Mouse (Mus musculus): ENCODE data around the gene 4930519G04Rik. TPM values are rescaled to one million over a fixed set of nuclear protein-coding genes. Genes with fewer than 3 reads are reported as not detected.
"Not testable (repeated sequence)": the region's sequence is repeated elsewhere in the genome, so short reads cannot be mapped to it uniquely, and the experiment has no call there.

Gene 4930519G04Rik
- polyA plus RNA-seq, 1 experiment from 2014 or later: not detected

DNA sequence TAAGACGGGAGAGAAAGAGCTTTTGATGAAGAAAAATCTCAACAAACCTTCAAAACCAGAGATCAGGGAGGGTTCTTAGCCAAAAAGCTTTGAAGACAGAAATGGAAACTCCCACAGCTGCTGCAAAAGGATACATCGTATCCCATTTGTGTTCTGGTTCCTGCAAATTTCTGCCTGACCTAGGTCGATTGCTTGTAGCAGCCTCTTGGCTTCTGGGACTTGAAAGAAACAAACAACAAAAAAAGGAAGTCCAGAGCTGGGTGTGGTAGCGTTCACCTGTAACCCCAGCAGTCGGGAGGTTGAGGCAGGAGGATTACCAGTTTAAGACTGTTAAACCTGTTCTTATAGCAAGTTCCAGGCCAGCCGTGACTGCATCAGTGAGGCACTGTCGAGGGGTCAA is 45.4 kb downstream of the 4930519G04Rik start:
- Histone ChIP-seq H3K9ac (ENCODE audit: low read depth, low read length) (no peak overlapping the region), H3K27me3 (replicated peaks; ENCODE audit: control insufficient read depth, insufficient read depth, low read length) (peaks cover 2% of the 10 kb centered on the region; the same call in 1 of the 2 replicates), H3K4me1 (replicated peaks; ENCODE audit: control insufficient read depth, insufficient read depth, low read length) (0 out of 2 replicates have a peak, but pooled peaks cover 5% of the 10 kb centered on the region), H3K4me2 (no peak overlapping the region), H3K9me3 (ENCODE audit: control insufficient read depth, low read length) (no peaks in the 10 kb centered on the region), H3K36me3 (ENCODE audit: control insufficient read depth, insufficient read depth, low read length) (no peaks in the 10 kb centered on the region), H3K4me3 (ENCODE audit: low read depth, low read length) (no peak overlapping the region), H3K27ac (ENCODE audit: low read depth, low read length) (no peak overlapping the region)
- ATAC-seq (replicated peaks; ENCODE audit: low FRiP score) (no peak), DNase-seq (ENCODE audit: low spot score) (no peak)
- 69% methylated on average over 7 of the region's 7 CpGs for WGBS

DNA sequence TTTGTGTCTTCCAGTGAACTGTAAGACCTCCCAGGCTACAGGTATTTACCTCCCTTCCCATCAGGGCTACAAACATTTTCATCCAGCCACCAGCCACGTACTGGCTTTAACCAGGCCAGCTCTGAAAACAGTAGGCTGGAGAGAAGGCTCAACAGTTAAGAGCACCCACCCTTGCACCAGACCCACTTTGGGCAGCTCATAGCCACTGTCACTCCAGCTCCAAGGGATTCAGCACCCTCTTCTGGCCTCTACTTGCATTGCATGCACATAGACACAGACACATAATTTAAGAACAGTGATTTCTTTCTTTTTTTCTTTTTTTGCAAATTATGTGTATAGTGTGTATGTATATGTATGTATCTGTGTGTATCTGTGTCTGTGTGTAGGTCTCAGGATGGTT is 48.9 kb downstream of the 4930519G04Rik start:
- Histone ChIP-seq H3K4me3 (ENCODE audit: low read depth, low read length) (no peak overlapping the region), H3K4me1 (replicated peaks; ENCODE audit: control insufficient read depth, insufficient read depth, low read length) (0 out of 2 replicates have a peak, but pooled peaks cover 1% of the 10 kb centered on the region), H3K36me3 (ENCODE audit: control insufficient read depth, insufficient read depth, low read length) (no peaks in the 10 kb centered on the region), H3K9ac (ENCODE audit: low read depth, low read length) (no peak overlapping the region), H3K9me3 (ENCODE audit: control insufficient read depth, low read length) (no peaks in the 10 kb centered on the region; the same call in 1 of the 2 replicates), H3K27ac (ENCODE audit: low read depth, low read length) (no peak overlapping the region), H3K4me2 (no peak overlapping the region), H3K27me3 (replicated peaks; ENCODE audit: control insufficient read depth, insufficient read depth, low read length) (peaks cover 2% of the 10 kb centered on the region; the same call in 1 of the 2 replicates)
- no peak for ATAC-seq (replicated peaks; ENCODE audit: low FRiP score)
- WGBS: 32% methylated on average over 1 of the region's 1 CpGs
- no peak for DNase-seq (ENCODE audit: low spot score)

GRCm38 (mm10) chr5:114908598-114909305 is 55.3 kb downstream of the 4930519G04Rik start:
- H3K9ac ChIP-seq (ENCODE audit: low read depth, low read length): no peak overlapping the region
- H3K4me2 ChIP-seq: no peak overlapping the region
- no peaks in the 10 kb centered on the region; the same call in 1 of the 2 replicates for H3K9me3 ChIP-seq (ENCODE audit: control insufficient read depth, low read length)

DNA sequence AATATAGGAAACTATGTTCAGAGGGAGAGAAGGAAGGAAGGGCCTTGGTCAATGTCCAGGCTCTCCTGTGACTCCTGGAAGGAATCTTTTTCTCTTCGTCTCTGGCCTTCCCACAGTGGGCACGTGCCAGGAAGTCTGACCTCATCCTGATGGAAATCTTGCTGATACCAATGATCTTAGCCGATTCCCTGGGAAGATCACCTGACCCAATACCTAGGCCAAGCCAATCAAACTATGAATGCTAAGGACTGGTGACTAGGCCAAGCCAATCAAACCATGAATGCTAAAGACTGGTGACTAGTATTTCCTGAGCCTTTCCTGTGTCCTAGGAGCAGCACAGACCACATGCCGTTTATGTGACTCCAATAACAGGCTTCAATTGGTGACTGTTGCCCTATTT is 60.2 kb downstream of the 4930519G04Rik start:
- 0 out of 2 replicates have a peak, but pooled peaks cover 3% of the 10 kb centered on the region for H3K4me1 ChIP-seq (replicated peaks; ENCODE audit: control insufficient read depth, insufficient read depth, low read length)
- H3K36me3 ChIP-seq (ENCODE audit: control insufficient read depth, insufficient read depth, low read length): no peaks in the 10 kb centered on the region
- no peaks in the 10 kb centered on the region for H3K27me3 ChIP-seq (replicated peaks; ENCODE audit: control insufficient read depth, insufficient read depth, low read length)
- no peak overlapping the region for H3K4me3 ChIP-seq (ENCODE audit: low read depth, low read length)
- no peak overlapping the region for H3K27ac ChIP-seq (ENCODE audit: low read depth, low read length)
- no peaks in the 10 kb centered on the region for H3K9me3 ChIP-seq (ENCODE audit: control insufficient read depth, low read length)
- no peak overlapping the region for H3K9ac ChIP-seq (ENCODE audit: low read depth, low read length)
- ATAC-seq (replicated peaks; ENCODE audit: low FRiP score) (no peak), DNase-seq (ENCODE audit: low spot score) (no peak)
- WGBS: 64% methylated on average over 4 of the region's 4 CpGs
- no peak overlapping the region for H3K4me2 ChIP-seq

More at GRCm38 (mm10) chr5:114908598-114909305, 55.3 kb downstream of the 4930519G04Rik start:
- Histone ChIP-seq H3K4me3 (ENCODE audit: low read depth, low read length) (no peak overlapping the region), H3K27ac (ENCODE audit: low read depth, low read length) (no peak overlapping the region), H3K27me3 (replicated peaks; ENCODE audit: control insufficient read depth, insufficient read depth, low read length) (no peaks in the 10 kb centered on the region), H3K4me1 (replicated peaks; ENCODE audit: control insufficient read depth, insufficient read depth, low read length) (no peaks in the 10 kb centered on the region), H3K36me3 (ENCODE audit: control insufficient read depth, insufficient read depth, low read length) (no peaks in the 10 kb centered on the region)
- no peak for DNase-seq (ENCODE audit: low spot score)
- 51% methylated on average over 13 of the region's 13 CpGs for WGBS
- ATAC-seq (replicated peaks; ENCODE audit: low FRiP score): no peak

GRCm38 (mm10) chr5:114914855-114915254 is 61.4 kb downstream of the 4930519G04Rik start:
- Histone ChIP-seq H3K36me3 (ENCODE audit: control insufficient read depth, insufficient read depth, low read length) (no peaks in the 10 kb centered on the region), H3K9me3 (ENCODE audit: control insufficient read depth, low read length) (no peaks in the 10 kb centered on the region), H3K9ac (ENCODE audit: low read depth, low read length) (no peak overlapping the region), H3K4me2 (no peak overlapping the region), H3K27me3 (replicated peaks; ENCODE audit: control insufficient read depth, insufficient read depth, low read length) (no peaks in the 10 kb centered on the region), H3K27ac (ENCODE audit: low read depth, low read length) (no peak overlapping the region), H3K4me3 (ENCODE audit: low read depth, low read length) (no peak overlapping the region), H3K4me1 (replicated peaks; ENCODE audit: control insufficient read depth, insufficient read depth, low read length) (0 out of 2 replicates have a peak, but pooled peaks cover 3% of the 10 kb centered on the region)
- ATAC-seq (replicated peaks; ENCODE audit: low FRiP score) (no peak), DNase-seq (ENCODE audit: low spot score) (no peak)
- 67% methylated on average over 8 of the region's 8 CpGs for WGBS

DNA sequence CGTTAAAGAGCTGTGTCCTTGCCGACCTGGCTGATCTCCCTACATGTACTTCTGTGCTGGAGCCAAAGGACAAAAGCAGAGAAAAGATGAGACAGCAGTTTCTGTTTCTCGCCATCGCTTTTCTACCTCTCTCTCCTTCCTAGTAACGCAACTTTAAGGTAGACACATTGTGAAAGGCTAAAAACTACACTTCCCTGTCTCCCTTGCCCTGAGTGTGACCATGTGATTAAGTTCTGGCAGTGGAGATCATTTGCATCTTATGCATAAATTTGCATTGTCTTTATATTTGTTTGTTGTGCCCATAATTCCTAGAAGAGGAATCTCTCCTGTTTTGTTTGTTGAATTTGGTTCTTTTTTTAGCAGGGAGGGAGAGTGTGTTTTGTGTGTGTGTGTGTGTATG is 62.4 kb downstream of the 4930519G04Rik start:
- Histone ChIP-seq H3K9me3 (ENCODE audit: control insufficient read depth, low read length) (no peaks in the 10 kb centered on the region), H3K4me3 (ENCODE audit: low read depth, low read length) (no peak overlapping the region), H3K4me2 (no peak overlapping the region), H3K27me3 (replicated peaks; ENCODE audit: control insufficient read depth, insufficient read depth, low read length) (no peaks in the 10 kb centered on the region), H3K9ac (ENCODE audit: low read depth, low read length) (no peak overlapping the region), H3K36me3 (ENCODE audit: control insufficient read depth, insufficient read depth, low read length) (no peaks in the 10 kb centered on the region), H3K4me1 (replicated peaks; ENCODE audit: control insufficient read depth, insufficient read depth, low read length) (0 out of 2 replicates have a peak, but pooled peaks cover 3% of the 10 kb centered on the region), H3K27ac (ENCODE audit: low read depth, low read length) (no peak overlapping the region)
- 81% methylated on average over 5 of the region's 5 CpGs for WGBS
- ATAC-seq (replicated peaks; ENCODE audit: low FRiP score): no peak
- no peak for DNase-seq (ENCODE audit: low spot score)

GRCm38 (mm10) chr5:114916777-114917176 is 63.3 kb downstream of the 4930519G04Rik start:
- H3K27ac ChIP-seq (ENCODE audit: low read depth, low read length): no peak overlapping the region
- H3K27me3 ChIP-seq (replicated peaks; ENCODE audit: control insufficient read depth, insufficient read depth, low read length): no peaks in the 10 kb centered on the region
- H3K9ac ChIP-seq (ENCODE audit: low read depth, low read length): no peak overlapping the region
- no peak overlapping the region for H3K4me3 ChIP-seq (ENCODE audit: low read depth, low read length)
- no peaks in the 10 kb centered on the region for H3K36me3 ChIP-seq (ENCODE audit: control insufficient read depth, insufficient read depth, low read length)
- no peaks in the 10 kb centered on the region for H3K9me3 ChIP-seq (ENCODE audit: control insufficient read depth, low read length)
- DNase-seq (ENCODE audit: low spot score): no peak
- WGBS: 56% methylated on average over 4 of the region's 4 CpGs
- ATAC-seq (replicated peaks; ENCODE audit: low FRiP score): no peak
- peaks cover 4% of the 10 kb centered on the region; the same call in 1 of the 2 replicates for H3K4me1 ChIP-seq (replicated peaks; ENCODE audit: control insufficient read depth, insufficient read depth, low read length)
- no peak overlapping the region for H3K4me2 ChIP-seq

- H3K36me3 ChIP-seq (ENCODE audit: control insufficient read depth, insufficient read depth, low read length); H3K27me3 ChIP-seq (replicated peaks; ENCODE audit: control insufficient read depth, insufficient read depth, low read length); ATAC-seq (replicated peaks; ENCODE audit: low FRiP score); H3K4me2 ChIP-seq; DNase-seq (ENCODE audit: low spot score); H3K27ac ChIP-seq (ENCODE audit: low read depth, low read length); H3K9me3 ChIP-seq (ENCODE audit: control insufficient read depth, low read length); H3K9ac ChIP-seq (ENCODE audit: low read depth, low read length); H3K4me3 ChIP-seq (ENCODE audit: low read depth, low read length); H3K4me1 ChIP-seq (replicated peaks; ENCODE audit: control insufficient read depth, insufficient read depth, low read length): not testable (repeated sequence)
- 90% methylated on average over 5 of the region's 5 CpGs for WGBS
These were observed 63.9 kb downstream of the 4930519G04Rik start for GRCm38 (mm10) chr5:114917357-114917756.
